Mouse (Mus musculus): Measurements from ENCODE around the gene Sp4. TPM values are rescaled to one million over a fixed set of nuclear protein-coding genes. Genes with fewer than 3 reads are reported as not detected.

Sp4 gene
- 20.9 and 22.5 TPM in 2 replicates for total RNA-seq (2017)

DNA sequence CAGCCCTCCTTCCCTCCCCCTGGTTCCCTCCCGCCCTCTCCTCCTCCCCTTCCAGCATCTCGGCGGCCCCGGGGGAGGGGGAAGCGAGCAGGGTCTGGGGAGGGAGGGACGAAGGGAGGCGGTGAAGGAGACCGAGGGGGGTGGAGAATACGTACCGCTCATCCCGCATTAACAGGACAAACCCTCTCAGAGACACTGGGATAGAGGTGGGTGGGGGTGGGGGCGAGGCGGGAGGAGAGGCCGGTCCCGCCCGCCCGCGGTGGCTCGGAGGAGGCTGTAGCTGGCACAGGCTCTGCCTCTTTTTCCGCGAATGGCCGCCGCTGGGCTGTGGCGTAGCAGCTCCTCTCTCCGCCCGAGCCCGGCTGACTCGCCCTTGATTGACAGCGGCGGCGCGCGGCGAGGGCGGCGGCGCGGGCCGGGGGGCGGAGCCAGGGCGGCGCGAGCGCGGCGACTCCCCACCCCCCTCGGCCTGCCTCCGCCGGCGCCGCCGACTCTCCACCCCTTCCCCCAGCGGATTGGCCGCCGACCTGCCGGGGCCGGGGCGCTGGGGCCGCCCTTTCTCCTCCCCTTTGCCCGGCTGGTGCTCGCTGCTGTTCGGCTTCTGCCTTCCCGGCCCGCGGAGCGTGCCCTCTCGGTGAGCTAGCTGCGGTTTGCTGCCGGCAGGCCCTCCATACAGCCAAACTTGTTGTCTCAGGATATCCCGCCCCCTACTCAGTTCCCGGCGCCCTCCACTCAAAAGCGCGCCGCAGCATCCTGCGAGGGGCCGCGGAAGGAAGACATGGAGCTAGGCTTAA, at the start of gene Sp4:
Gene Sp4 (minus strand): TSS at position 369 of the 794 bp plus-strand sequence.
- peak; percentile 46 for ATAC-seq (replicated peaks; ENCODE audit: low read depth, poor library complexity, severe bottlenecking)

GRCm38 (mm10) chr12:118339107-118339506, 37.9 kb upstream of the Sp4 start:
- no peak for ATAC-seq (replicated peaks; ENCODE audit: low read depth, poor library complexity, severe bottlenecking)

DNA sequence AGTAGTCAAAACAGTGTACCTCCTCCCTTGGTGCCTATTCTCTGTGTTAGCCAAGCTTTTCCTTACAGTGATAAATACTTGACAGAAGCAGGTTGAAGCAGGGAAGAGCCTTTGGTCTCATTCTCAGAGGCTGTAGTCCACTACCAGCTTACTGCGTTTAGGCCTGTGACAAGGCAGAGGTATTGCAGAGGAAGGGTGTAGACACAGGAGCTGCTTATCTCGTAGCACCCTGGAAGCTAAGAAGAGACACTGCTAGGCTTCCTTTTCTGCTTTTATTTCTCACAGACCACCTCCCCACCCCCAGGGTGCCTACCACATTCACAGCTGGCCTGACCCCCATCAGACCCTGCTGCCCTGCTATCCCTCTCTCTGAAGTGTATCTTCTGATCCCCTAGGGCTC, 37.0 kb upstream of the Sp4 start:
- peak; percentile 60 for ATAC-seq (replicated peaks; ENCODE audit: low read depth, poor library complexity, severe bottlenecking)

- no peak for ATAC-seq (replicated peaks; ENCODE audit: low read depth, poor library complexity, severe bottlenecking)
Measured at GRCm38 (mm10) chr12:118337291-118337690, 36.1 kb upstream of the Sp4 start.

DNA sequence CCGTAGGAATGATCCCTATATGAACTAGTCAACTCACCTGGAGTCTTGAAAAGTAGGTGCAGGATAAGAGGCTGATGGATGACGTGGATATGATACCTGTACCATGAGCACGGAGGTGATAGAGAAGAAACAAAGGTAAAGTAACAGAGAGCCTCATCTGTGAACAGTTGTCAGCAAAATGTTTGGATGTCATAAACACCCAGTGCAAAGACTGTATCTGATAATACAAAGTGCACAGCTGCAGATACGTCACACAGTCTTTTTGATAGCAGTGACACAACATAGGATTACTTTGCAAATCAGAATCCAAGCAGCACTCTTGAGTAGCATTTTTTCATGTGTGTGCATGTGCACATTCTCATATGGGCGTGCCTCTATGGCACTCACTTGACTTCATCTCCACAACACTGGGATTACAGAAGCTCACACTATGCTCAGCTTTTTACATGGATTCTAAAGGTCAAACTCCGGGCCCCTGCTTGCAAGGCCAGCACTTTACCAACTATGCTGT, 27.6 kb upstream of the Sp4 start:
- no peak for ATAC-seq (replicated peaks; ENCODE audit: low read depth, poor library complexity, severe bottlenecking)

DNA sequence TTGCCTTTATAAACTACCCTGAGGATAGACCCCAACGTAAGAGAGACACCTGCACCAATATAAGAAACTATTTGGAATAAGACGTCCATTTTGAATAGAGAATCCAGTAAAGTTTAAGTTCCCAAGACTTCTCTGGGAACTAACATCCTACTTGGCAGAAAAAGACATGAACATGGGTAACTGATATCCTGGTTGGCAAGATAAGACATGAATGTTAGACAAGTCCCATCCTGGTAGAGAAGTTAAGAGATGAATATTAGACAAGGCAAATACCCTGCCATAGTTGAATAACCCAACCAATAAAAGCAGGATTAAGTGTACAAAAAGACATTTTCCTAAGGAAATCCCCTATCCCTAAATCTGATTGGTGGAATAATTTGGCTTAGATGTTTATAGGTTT, 26.3 kb upstream of the Sp4 start:
- ATAC-seq (replicated peaks; ENCODE audit: low read depth, poor library complexity, severe bottlenecking) = no peak

- no peak for ATAC-seq (replicated peaks; ENCODE audit: low read depth, poor library complexity, severe bottlenecking)
Measured at GRCm38 (mm10) chr12:118326161-118326560, 24.9 kb upstream of the Sp4 start.

DNA sequence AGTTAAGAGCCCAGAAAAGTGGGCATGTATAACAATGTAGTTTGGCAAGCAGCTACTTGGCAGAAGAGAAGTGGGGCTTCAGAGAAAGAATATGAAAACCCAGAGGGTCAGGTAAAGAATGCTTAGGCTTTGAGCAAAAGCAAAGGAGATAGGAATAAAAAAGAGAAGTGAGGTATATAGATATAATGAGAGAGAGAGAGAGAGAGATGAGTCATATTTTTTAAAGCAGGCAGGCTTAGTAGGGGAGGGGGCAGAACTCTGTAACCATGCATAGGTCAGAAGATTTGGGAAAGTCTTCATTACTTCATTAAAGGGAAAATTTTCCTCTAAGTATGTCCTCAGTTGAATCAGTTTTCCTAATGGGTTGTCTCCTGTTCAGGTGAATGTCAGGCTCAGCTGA, 18.8 kb upstream of the Sp4 start:
- ATAC-seq (replicated peaks; ENCODE audit: low read depth, poor library complexity, severe bottlenecking) = no peak

DNA sequence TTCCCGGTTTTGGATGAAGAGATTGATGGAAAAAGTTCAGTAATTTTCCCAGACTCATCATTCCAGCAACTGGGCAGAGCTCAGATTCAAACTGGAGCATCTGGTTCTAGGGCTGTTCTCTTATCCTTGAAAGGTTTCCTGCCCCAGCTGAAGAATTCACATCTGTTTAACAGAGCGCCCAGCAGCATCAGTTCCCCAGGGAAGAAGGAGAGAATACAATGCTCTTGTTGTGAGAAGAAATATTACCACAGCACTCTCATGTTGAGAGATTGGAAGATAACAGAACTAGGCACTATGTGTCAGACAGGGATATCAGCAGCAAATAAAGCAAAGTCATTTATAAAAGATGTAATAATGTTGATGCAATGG, 13.2 kb upstream of the Sp4 start:
- ATAC-seq (replicated peaks; ENCODE audit: low read depth, poor library complexity, severe bottlenecking) = no peak

- ATAC-seq (replicated peaks; ENCODE audit: low read depth, poor library complexity, severe bottlenecking) = 0 out of 2 replicates have a peak, but pooled peaks have one; percentile 39
Measured at GRCm38 (mm10) chr12:118313805-118314476, 12.7 kb upstream of the Sp4 start.

GRCm38 (mm10) chr12:118303586-118303985, 2.3 kb upstream of the Sp4 start:
- ATAC-seq (replicated peaks; ENCODE audit: low read depth, poor library complexity, severe bottlenecking) = no peak

DNA sequence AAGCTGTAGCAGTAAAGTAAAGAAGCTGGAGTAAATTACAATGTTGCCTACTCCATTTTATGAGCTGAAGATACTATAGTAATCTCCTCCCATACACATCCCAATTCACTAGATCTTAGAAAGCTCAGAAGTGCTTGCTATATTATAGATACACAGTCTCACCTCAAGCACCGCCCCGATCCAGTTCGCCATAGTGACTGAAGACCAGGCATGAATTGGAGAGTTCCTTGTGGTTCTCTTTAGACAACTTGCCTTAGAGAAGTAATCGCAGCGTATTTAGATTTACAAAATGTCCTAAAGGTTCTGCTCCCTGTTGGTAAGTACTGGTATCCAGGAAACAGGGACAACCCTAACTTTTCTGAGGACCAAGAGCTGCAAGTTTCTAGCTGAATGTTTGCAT, 1.8 kb upstream of the Sp4 start:
- no peak for ATAC-seq (replicated peaks; ENCODE audit: low read depth, poor library complexity, severe bottlenecking)

- ATAC-seq (replicated peaks; ENCODE audit: low read depth, poor library complexity, severe bottlenecking) = peak; percentile 70
Measured at GRCm38 (mm10) chr12:118301866-118302835, 911 bp upstream of the Sp4 start.

- no peak for ATAC-seq (replicated peaks; ENCODE audit: low read depth, poor library complexity, severe bottlenecking)
Measured at GRCm38 (mm10) chr12:118300754-118301071, 527 bp downstream of the Sp4 start.

DNA sequence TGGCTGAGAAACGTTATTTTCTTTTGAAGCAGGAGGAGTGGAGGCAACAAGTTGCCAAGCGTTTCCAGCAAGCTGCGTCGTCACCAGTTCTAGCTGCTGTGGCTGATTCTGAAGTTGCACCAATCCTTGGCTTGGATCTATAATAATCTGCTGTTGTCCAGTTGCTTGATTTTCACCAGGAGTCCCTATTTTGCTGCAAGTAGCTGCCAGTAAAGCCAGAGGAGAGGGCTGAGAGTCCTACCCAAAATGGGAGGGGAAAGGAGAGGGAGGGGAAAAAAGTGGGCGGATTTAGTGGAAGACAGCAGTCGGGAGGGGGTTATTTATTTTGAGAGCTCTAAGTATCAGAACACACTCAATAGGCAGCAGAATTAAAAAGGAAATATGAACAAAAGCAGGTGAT, 1.3 kb downstream of the Sp4 start:
- ATAC-seq (replicated peaks; ENCODE audit: low read depth, poor library complexity, severe bottlenecking) = no peak

DNA sequence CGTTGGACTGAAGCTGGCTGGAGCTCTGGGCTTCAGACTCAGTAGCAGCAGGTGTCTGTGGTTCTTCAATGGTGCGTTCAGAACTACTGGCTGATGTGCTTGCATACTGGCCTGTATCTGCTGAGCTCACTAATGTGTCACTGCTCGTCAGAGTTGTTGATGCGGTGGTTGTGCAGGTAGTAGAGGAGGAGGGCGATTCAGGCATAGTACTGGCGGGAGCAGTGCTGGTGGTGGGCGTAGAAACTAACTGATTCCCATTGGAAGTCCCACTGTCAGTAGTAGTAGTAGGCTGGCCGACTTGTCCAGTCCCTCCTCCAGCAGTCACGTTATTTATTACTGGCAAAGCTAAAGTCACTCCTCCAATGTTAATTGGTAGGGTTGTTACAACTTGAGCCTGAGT, 2.1 kb downstream of the Sp4 start:
- ATAC-seq (replicated peaks; ENCODE audit: low read depth, poor library complexity, severe bottlenecking) = no peak

DNA sequence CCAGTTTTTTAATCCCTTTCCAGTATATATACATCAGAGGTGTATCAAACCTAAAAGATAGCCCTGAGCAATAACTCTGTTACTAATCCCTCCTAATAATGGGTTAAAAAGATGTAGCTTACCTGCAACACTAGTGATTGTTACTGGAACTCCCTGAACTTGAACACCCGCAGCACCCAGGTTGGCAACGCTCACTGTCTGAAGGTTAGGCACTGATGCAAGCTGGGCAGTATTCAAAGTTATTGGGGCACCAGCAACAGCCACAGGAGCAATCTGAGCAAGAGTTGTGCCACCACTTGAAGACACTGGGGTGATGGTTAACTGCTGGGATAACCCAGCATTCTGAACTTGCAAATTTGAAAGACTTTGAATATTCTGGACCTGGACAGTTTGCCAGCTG, 2.7 kb downstream of the Sp4 start:
- ATAC-seq (replicated peaks; ENCODE audit: low read depth, poor library complexity, severe bottlenecking) = no peak

GRCm38 (mm10) chr12:118296236-118296635, 5.0 kb downstream of the Sp4 start:
- ATAC-seq (replicated peaks; ENCODE audit: low read depth, poor library complexity, severe bottlenecking) = peak; percentile 23; the same call in 1 of the 2 replicates

- 0 out of 2 replicates have a peak, but pooled peaks have one; percentile 45 for ATAC-seq (replicated peaks; ENCODE audit: low read depth, poor library complexity, severe bottlenecking)
Measured at GRCm38 (mm10) chr12:118295793-118296192, 5.4 kb downstream of the Sp4 start.

DNA sequence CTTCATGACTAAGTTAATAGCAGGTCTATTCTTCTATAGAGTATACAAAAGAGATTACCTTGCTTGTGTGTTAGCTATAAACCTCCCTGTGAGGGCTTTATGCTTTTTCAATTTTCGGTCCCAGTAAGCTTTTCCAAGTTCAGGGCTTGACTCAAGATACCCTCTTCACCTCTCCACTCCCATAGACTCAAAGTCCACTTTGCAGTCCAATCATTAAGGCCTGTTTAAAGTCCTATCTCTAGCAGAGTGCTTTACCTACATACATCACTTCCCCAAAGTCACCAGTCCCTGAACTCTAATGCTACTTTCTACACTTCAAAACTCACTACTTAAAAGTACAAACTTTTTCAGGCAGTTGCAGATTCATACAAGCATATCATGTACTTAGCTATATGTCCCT, 12.3 kb downstream of the Sp4 start:
- no peak for ATAC-seq (replicated peaks; ENCODE audit: low read depth, poor library complexity, severe bottlenecking)
